Mouse (Mus musculus) erythroblast, embryonic 14.5 days (primary cell): ENCODE measurements around the gene Muc5b.

ENCODE experiments used
- GATA1 ChIP-seq: IDR thresholded peaks from 2 replicates; pipeline ENCODE4 v1.6.1; 2012; ENCODE audit warnings: low read length, inconsistent platforms, mixed read lengths
- TAL1 ChIP-seq: IDR thresholded peaks from 3 replicates; pipeline ENCODE4 v1.6.1; 2012; ENCODE audit warnings: low read length, inconsistent platforms, mixed read lengths

- TF ChIP-seq GATA1 (no peak), TAL1 (no peak)
These were observed 15.2 kb upstream of the Muc5b start for GRCm38 (mm10) chr7:141823699-141824098.
